Mouse (Mus musculus): ENCODE data around the gene Wnt9b.

Gene Wnt9b

DNA sequence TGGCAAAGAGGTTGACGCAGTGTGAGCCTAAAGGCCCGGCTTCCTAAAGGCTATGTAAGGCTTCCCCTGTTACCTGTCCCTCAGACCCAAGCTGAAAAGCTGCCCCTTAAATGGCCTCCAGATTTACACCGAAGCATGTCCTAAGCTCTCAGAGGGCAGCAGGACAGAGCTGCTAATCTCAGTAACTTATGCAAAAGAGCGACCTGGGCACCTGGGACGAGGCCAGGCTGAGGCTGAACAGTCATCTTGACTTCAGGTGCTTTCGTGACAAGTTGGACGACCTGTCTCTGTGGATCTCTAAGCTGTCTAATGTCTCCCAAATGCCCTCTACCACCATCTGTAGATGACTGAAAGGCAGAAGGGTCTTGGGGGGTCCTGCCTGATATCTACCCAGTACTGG is 17.3 kb downstream of the Wnt9b start:
- DNase-seq (ENCODE audit: low spot score in 2 of 2) = no peak

- DNase-seq (ENCODE audit: low spot score in 2 of 2) = no peak
These were observed 18.0 kb downstream of the Wnt9b start for GRCm38 (mm10) chr11:103731594-103731993.

DNA sequence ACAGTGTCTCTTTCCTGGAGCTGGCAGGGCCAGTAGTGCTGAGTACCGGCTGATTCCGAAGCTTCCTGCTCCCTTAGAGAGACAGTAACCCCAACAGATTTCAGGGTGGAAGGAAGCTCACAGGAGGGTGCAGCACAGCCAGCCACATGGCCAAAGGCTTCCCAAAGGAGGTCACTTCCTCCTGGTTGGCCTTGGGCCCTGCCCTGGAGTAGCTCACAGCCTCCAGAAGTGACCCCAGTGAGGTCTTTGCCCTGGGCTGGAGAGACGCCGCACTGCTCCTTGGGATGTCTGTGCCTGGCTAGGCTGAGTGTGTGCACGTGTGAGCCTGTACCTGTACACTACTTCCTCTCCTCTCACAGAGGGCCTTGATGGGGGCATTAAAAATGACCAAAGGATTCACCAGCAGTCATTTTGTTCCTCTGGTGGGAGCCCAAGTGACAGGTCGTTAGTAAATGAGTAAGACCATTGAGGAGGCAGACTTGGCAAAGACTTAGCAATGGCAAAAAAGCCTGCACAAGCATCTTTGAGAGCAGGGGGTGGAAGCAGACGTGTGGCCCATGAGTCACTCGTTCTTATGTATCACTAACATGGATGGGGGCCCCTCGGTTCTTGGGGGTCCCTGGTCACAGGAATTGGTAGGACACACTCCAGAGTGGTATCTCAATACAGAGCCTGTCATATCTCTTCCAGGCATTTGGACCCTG is 20.2 kb downstream of the Wnt9b start:
- no peak for DNase-seq (ENCODE audit: low spot score in 2 of 2)

GRCm38 (mm10) chr11:103724331-103724771 is 25.3 kb downstream of the Wnt9b start:
- no peak for DNase-seq (ENCODE audit: low spot score in 2 of 2)

- DNase-seq (ENCODE audit: low spot score in 2 of 2) = no peak
These were observed 27.6 kb downstream of the Wnt9b start for GRCm38 (mm10) chr11:103722040-103722481.

- DNase-seq (ENCODE audit: low spot score in 2 of 2) = no peak
These were observed 28.1 kb downstream of the Wnt9b start for GRCm38 (mm10) chr11:103721468-103722039.

DNA sequence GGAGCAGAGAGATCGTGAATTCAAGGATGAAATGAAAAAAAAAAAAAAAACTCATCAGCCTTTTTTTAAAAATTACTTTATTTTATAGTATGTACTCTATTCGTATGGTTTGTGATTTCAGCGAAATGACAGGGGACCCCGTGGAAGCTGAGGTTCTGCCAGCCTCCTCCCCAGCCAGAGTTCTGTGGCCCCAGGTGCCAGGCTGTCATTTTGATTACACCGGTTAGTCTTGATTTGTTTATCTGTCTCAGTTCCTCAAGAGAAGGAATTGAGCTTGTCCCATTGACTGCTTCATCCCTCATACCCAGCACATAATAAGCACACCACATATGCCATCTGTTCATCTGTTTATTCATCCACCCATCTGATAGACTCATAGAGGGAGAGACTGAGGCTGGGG is 30.2 kb downstream of the Wnt9b start:
- no peak for DNase-seq (ENCODE audit: low spot score in 2 of 2)

DNA sequence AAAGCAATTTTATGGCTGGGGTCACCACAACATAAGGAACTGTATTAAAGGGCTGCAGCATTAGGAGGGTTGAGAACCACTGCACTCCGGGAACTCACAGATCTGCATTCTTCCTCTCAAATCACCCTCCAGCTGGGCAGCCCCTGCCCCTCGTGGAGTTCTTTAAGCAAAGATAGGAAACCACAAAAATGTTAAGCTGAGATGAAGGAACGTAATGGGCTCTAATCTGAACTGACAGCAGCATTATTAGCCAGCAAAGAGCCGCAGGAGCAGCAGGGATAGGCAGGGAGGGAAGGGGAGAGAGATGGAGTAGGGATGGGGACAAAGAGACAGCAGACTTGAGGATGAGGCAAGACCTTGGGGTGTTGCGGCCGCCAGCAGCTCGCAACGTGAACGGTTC is 32.6 kb downstream of the Wnt9b start:
- DNase-seq (ENCODE audit: low spot score in 2 of 2) = no peak

DNA sequence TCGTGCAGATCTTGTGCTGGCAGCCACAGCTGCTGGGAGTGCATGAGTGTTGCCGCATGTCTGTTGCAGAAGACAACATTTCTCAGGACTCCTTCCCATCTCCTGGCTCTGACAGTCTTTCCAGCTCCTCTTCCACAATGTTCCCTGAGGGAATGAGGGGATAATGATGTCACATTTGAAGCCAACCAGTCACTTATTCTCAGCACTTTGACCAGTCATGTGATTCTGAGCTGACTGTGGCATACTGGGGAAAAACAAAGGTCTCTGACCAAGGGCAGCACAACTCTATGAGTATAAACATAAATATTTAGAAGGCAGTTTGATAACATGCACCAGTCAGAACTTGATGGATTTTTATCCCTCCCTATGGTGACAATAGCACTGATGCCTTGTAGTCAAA is 35.5 kb downstream of the Wnt9b start:
- no peak for DNase-seq (ENCODE audit: low spot score in 2 of 2)

DNA sequence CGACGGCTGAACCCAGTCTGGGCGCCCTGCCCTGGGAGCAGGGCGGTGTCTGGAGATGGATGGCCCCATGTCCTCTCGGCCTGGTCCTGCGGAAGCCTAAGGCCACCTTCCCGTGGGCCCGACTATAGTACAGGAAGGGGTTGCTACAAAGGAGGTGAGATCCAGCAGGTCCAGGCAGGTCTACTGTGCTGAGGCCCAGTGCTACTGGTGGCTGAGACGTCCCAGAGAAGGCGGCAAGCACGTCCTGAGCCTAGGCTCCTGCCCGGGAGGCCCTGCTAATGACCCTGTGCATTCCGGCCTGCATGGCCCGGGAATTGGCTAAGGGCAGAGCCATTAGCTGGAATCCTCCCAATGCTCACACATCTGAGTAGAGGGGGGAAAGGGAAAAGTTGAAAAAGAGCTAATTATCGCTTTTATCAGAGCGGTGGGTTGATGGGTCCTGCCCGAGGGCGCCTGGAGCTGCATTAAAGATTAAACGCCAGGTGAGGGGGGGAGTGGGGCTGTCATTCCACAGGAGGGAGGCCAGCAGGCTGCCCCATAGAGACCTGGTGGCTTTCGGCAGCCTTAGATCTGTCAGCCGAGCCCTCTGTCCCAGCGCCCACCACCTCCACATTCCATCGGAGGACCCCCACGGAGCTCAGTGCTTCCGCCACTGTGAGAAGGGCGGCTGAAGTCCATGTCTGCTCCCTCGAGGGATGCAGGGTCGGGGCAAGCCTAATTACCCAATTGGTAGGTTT is 37.6 kb downstream of the Wnt9b start:
- DNase-seq (ENCODE audit: low spot score in 2 of 2) = no peak

GRCm38 (mm10) chr11:103709982-103710381 is 39.6 kb downstream of the Wnt9b start:
- DNase-seq (ENCODE audit: low spot score in 2 of 2) = no peak

- DNase-seq (ENCODE audit: low spot score in 2 of 2) = no peak
These were observed 42.6 kb downstream of the Wnt9b start for GRCm38 (mm10) chr11:103707005-103707404.

DNA sequence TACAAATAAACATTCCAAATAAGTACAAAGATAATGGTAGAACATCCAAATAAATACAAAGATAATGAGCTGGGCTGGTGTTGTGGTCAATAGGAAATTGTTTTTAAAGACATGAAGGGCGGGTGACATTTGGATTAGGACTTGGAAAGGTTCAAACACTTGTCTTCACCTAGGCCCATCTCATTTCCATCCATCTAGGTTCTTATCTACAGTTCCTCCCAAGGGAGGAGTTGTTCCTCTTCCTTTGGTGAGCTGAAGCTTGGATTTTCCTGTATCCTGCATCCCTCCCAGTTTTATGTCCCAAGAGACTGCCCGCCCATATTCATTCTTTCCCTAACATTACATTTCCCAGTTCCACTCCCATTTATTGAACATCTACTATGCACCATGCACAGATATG is 51.4 kb downstream of the Wnt9b start:
- no peak for DNase-seq (ENCODE audit: low spot score in 2 of 2)

GRCm38 (mm10) chr11:103697565-103698176 is 52.0 kb downstream of the Wnt9b start, which contains the start of gene Gosr2:
Gene Gosr2, minus strand, starts transcription at chr11:103697898.
- peak; percentile 87 to 91 for DNase-seq (ENCODE audit: low spot score in 2 of 2)

GRCm38 (mm10) chr11:103696851-103697564 is 52.6 kb downstream of the Wnt9b start:
- no peak for DNase-seq (ENCODE audit: low spot score in 2 of 2)

- DNase-seq (ENCODE audit: low spot score in 2 of 2) = no peak
These were observed 56.4 kb downstream of the Wnt9b start for GRCm38 (mm10) chr11:103693241-103693640.

- DNase-seq (ENCODE audit: low spot score in 2 of 2) = no peak
These were observed 58.6 kb downstream of the Wnt9b start for GRCm38 (mm10) chr11:103691036-103691435.

- no peak for DNase-seq (ENCODE audit: low spot score in 2 of 2)
These were observed 60.6 kb downstream of the Wnt9b start for GRCm38 (mm10) chr11:103688980-103689378.

- DNase-seq (ENCODE audit: low spot score in 2 of 2) = no peak
These were observed 61.2 kb downstream of the Wnt9b start for GRCm38 (mm10) chr11:103688271-103688979.

- DNase-seq (ENCODE audit: low spot score in 2 of 2) = no peak
These were observed 62.9 kb downstream of the Wnt9b start for GRCm38 (mm10) chr11:103686706-103687105.

DNA sequence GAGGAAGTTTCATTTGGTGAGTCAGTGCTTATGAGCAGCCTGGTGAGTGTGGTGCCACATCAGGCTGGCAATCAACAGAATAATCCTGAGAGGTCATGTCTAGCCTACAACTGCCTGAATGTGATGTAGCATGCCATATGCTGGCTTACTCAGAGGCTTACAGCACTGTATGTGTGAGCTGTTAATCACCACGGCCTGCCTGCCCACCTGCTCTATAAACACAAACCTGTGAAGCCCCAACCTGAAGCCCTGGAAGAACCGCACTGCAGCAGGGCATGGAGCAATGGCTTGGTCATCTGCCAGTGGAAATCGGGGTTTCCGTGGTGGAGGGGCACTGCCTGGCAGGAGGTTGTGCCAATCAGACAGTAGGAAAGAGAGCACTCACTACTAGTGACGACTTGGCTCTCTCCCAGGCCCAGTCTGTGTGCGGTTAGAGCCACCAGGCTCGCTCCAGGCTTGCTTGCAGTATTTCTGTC is 64.3 kb downstream of the Wnt9b start:
- no peak for DNase-seq (ENCODE audit: low spot score in 2 of 2)
